Mouse (Mus musculus) spleen, postnatal 36 days (tissue): Measurements from ENCODE around the gene Pfkfb3.

Experiments
- DNase-seq, 2 experiments: peaks; one replicate each; pipeline ENCODE4 v3.0.0; 2022; ENCODE audit warnings: low spot score in 2 of 2, mixed read lengths in 1 of 2

The Pfkfb3 gene

DNA sequence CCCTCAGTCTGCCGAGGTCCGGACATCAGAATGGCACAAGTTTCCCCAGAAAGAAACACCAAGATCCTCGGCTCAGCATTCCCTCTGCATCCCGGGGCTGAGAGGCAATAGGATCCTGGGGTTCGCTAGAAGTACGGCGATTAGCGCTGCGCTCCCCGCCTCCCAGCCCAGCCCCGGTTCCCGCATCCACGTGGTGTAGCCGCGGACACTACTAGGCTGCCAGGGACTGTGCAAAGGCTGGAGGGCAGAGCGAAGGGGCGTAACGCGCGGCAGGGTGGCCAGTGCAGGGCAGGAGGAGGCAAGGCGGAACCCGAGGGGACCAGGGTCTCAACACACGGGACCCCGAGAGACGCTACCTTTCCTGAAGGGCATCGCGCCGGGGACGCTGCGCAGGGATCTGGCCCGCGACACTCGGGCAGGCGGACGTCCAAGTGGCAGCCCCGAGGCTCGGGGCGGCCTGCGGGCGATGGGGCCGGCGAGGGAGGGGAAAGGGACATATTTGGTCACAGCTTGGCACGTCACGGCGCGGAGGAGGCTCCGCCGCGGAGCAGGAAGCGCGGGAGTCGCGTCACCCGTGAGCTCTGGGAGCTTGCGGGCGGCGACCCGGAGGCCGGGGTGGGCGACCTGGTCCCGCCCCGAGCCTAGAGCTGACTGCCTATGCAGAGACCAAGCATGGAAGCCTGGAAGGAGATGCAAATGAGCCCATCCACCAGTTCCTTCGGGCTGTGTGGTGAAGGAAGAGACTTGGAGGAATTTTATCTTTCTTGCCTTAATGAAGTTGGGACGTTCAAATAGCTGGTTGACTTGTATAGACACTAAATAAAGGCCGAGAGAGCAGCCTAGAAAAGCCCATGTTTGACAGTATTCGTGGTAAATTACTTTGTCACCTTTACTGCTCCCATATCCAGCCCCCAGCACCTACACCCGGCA lies at the start of gene Pfkfb3:
TSS of gene Pfkfb3 (minus strand) at position 607 of the 930 bp plus-strand sequence.
- DNase-seq, result peak; percentile 84 to 85

DNA sequence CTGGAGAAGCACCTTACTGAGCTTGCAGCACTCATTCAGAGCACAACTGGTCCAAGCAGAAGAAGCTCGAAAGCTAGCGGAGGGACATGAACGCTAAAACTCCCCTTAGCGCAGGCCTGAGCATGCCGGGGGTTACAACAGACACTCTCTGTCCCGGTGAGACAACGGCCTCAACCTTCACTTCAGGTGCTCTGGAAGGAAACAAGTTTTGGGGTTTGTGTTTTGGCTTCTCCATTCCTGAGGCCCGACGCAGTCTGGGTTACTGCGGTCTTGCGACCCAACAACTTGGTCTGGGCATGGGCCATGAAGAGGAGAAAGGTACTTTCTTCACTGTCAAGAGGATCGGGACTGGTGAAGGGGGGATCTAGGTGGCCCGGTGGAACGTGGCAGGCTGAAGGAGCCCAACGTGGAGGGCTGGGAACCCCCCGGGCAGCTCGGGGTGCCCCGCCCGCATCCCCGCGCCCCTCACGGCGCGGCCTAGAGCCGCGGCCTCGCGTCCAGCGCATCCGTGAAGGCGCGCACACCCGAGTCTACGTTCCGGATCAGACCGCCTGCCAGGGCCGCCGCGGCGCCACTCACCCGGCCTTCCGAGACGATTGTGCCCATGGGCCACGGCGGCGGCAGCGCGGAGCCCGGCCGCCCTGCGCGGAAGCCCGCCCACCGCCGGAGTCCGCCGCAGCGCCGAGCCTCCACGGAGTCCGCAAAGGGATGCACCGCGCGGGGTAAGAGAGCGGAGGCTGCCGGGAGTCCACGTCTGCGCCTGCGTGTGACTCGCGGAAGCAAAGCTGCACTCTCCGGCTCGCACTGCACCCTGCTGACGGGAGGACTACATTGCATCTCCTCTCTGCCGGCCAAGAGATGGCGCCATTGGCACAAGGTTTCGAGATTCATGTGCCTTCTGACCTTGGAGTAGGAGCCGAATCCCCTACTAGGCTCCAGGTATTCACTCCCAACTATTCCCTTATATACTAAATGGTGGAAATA lies 48.9 kb upstream of the Pfkfb3 start:
- DNase-seq, result peak; percentile 92 to 93

- no peak for DNase-seq
Measured at GRCm38 (mm10) chr2:11601795-11602194, 47.9 kb upstream of the Pfkfb3 start.

GRCm38 (mm10) chr2:11597906-11598305 lies 44.0 kb upstream of the Pfkfb3 start:
- no peak for DNase-seq

- no peak for DNase-seq
Measured at GRCm38 (mm10) chr2:11596690-11597089, 42.8 kb upstream of the Pfkfb3 start.

- no peak for DNase-seq
Measured at GRCm38 (mm10) chr2:11587996-11588395, 34.1 kb upstream of the Pfkfb3 start.

DNA sequence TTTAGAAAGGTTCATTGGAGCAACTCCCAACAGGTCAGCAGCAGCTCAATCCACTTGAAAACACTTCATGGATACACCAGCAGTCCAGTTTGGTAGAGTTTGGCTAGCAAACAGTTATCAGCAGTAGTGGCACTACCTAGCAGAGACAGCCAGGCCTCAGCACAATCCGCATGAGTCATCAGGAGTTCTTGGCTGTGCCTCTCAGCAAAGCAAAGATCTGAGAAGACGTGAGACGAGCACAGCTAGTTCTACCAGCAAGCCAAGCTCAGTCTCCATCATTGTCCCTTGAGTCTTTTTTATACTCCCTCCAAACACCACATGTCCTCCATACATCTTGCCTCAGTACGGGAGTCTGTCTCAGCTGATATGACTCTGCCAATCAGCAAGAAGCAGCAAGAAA lies 25.5 kb upstream of the Pfkfb3 start:
- DNase-seq, result no peak

DNA sequence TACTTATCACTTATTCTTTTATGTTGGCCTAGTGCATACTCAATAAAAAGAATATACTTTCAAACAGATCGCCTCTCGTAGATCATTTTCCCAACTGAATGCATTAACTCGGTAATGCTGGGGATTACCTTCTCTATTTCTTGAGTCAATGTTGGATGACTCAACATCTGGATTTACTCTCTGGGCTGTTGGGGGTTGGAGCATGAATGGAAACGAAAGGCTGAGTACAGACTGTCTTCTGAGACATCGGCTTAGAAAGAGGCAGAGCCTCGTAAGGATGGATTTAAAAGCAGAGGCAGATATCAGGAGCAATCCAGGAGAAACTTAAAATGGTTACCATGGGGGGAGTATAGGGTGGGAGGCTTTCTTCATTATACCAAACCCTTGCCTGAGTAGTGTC lies 24.3 kb upstream of the Pfkfb3 start:
- no peak for DNase-seq

- no peak for DNase-seq
Measured at GRCm38 (mm10) chr2:11573684-11574083, 19.8 kb upstream of the Pfkfb3 start.

DNA sequence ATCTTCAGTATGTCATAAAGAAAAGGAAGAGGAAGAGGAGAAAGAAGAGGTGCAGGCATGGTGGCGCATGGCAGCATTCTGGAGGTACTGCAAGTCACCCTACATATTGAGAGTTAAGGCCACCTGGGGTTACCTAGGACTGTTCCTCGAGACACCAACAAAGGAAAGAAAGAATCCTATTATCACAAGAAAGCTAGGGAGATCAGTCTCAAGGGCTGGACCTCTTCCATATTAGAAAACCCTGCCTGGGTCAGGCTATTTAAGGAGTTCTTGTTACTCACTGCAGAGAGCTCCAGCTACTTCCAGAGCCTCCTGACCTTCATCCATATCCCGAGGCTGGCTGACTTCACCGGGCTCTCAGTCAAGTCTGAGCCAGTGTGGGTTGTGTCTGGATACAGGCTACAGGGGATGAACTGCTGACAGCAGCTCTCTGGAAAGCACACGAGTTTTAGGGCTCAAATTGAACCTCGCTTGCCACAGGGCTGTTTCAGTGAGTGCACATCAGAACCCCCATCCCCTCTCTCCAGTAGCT lies 17.2 kb upstream of the Pfkfb3 start:
- no peak for DNase-seq

DNA sequence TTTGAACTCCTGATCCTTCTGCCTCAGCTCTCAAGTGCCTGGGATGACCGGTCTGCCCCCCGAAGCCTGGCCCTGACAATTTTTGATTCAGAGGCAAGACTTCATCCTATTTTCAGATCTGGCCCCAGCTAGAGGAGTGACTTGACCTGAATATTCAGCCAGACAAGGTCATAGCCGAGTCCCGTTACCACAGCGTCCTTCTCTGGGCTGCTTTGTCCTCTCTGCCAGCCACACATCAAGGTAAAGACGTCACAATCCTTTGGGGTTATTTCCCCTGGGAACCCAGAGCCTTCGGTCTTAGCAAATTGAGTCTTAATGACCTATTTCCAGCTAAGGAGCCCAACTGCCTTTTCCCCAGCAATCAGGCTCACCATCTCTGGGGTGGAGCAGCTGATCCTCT lies 14.6 kb upstream of the Pfkfb3 start:
- DNase-seq, result no peak

- peak; percentile 41 to 60 for DNase-seq
Measured at GRCm38 (mm10) chr2:11567781-11568362, 14.0 kb upstream of the Pfkfb3 start.

DNA sequence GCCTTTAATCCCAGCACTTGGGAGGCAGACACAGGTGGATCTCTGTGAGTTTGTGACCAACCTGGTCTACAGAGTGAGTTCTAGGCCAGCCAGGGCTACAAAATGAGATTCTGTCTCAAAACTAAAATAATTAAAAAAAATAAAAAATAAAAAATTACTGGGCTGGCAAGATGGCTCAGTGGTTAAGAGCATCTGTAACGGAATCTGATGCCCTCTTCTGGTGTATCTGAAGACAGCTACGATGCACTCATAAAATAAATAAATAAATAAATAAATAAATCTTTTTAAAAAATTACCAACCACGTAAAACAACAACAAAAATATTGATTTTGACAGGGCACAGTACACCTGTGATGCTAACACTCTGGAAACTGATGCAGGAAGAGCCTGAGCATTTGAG lies 13.0 kb upstream of the Pfkfb3 start:
- DNase-seq, result no peak

GRCm38 (mm10) chr2:11566241-11566640 lies 12.4 kb upstream of the Pfkfb3 start:
- DNase-seq, result no peak

GRCm38 (mm10) chr2:11564768-11565167 lies 10.9 kb upstream of the Pfkfb3 start:
- DNase-seq, result no peak

DNA sequence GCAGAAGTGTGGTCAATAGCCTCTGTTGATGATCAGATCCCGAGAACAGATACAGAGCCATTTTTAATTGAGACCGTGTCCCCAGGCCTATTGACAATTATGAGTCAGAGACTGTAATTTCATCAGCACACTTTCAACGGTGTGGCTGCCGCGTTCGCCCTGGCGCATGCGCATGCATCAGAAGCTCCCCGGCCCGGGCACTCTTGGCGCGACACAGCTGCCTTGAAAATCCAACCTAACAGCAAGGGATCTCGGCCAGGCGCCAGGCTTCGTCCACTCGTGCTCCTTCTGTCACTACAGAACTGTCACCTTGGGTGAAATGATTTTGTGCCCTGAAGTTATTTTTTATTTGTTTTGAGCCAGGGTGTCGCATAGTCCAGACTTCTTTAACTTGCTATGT lies 9.4 kb upstream of the Pfkfb3 start:
- DNase-seq, result no peak

- no peak for DNase-seq
Measured at GRCm38 (mm10) chr2:11558654-11559053, 4.8 kb upstream of the Pfkfb3 start.

DNA sequence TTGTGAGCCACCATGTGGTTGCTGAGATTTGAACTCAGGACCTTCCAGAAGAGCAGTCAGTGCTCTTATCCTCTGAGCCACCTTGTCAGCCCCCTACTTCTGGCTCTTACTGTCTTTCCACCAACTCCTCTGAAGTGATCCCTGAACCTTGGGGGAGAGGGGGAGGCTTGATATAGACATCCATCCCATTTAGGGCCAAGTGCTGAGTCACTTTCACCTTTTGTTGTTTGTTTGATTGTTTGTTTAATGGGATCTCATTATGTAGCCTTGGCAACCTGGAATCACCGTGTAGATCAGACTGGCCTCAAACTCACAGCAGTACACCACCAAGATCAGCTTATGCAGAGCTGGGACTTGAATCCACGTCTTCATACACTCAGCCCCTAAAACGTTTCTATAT lies 3.4 kb upstream of the Pfkfb3 start:
- no peak for DNase-seq

DNA sequence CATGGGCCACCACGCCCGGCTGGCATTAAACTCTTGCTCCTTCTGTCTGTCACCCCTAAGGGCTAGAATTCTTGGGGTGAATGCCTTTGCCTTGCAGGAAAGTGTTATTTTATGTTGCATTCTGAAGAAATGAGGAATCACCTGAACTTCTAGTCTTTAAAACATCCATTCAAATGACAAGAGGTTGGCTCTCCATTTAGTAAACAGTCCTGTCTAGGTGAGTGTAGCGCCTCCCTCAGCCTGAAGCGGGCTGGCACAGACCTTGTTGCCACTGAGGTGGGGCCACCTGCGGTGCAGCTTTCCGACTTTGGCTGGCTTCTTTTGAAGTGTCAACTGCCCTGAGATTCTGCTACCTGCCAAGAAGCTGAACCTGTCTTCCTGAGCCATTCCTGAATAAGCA lies 1.4 kb upstream of the Pfkfb3 start:
- no peak for DNase-seq

- DNase-seq, result peak; percentile 28 to 38
Measured at GRCm38 (mm10) chr2:11552966-11553451, 868 bp downstream of the Pfkfb3 start.

DNA sequence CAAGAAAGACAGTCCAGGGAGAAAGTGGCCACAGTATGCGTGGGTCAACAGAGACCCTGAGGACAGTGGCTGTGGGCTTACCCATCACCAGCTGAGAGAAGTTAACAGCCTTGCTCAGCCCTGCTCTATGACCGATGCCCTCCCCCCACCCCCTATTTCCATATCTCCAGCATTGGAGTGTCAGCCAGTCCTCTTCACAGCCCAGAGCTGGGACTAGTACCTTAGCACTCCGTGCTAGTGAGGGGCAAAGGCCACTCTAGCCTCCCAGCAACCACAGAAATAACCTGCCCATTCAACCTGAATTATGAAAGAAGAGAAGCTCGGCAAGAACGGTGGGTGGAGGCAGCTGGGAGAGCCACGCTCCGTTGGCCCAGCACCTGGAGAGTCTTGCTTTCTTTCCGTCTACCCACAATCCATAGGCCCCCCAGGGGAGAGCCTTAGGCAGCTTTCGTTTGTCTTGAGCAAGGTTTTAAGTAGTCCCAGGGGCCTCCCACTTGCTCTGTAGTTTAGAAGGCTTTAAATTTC lies 1.5 kb downstream of the Pfkfb3 start:
- peak; percentile 58 to 60 for DNase-seq
